Mouse (Mus musculus): ENCODE measurements around the gene Tbata.

DNA sequence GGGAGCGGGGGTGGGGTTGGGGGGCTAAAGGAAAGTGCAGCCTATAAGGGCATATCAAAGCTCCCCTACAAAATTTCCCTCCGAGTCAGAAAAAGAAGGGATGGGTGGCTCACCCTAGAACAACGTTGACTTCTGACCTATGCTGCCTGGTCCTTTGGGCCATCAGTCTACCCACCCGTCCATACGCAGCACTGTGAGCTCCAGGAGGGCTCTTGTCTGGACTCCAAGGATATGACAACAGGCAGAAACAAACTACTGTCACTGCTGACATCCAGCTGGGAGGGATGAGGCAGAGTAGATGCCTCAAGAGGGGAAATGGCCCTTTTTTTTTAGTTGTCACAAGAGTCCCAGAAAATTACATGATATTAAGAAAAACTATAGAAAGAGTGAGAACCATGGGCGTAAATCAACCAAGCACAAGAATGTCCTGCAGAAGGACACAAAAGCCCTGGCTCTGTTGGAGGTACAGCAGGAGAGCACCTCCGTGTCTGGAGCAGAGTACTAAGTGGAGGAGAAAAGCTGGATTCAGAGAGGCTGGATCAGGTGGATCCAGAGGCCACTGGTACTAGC is 4.6 kb downstream of the Tbata start:
- TF ChIP-seq CTCF (IDR thresholded peaks at IDR 0.05): no peak
- TF ChIP-seq POLR2A (IDR thresholded peaks at IDR 0.05; ENCODE audit: insufficient read depth, low read depth, low read length): no peak
